Mouse (Mus musculus): ENCODE data around the gene C1qbp. TPM values are rescaled to one million over a fixed set of nuclear protein-coding genes. Genes with fewer than 3 reads are reported as not detected.

The C1qbp gene
- polyA plus RNA-seq, 1 experiment, result 190 TPM

DNA sequence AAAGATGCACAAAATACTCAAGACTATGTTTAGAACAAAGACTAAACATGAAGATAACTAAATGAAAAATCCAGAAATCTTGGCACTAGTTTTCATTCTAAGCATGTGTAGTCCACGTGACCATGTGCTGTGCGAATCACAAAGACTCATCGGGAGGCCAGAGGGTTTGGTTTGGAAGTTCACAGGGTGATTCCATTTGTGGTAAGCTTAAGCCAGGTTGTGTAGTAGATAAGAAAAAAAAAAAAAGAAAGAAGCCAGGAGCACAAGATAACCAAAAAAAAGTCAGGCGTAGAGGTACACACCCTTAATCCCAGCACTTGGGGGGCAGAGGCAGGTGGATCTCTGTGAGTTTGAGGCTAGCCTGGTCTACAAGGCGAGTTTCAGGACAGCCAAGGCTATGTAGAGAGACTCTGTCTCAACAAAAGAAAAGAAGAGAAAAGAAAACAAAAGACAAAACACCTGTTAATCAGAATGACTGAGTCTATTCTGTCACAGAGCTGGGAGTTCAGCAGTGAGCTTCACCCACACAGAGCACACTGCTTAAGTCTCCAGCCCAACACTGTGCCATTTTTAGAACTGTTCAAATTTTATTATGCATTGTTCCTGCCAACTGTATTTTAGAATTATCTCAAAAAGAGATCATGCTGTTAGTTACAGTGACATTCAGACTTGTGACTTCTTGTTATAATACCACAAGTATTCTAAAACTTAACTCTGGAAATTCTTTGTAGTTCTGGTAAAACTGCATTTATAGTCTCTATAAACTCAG, 21.9 kb downstream of the C1qbp start:
- H3K4me1 ChIP-seq (ENCODE audit: control insufficient read depth, insufficient read depth, insufficient read length, low read length), result no peaks in the 10 kb centered on the region
- H3K27ac ChIP-seq (replicated peaks; ENCODE audit: low read depth, low read length), result no peak overlapping the region
- H3K4me3 ChIP-seq (ENCODE audit: insufficient read depth, low read depth, low read length), result no peak overlapping the region

DNA sequence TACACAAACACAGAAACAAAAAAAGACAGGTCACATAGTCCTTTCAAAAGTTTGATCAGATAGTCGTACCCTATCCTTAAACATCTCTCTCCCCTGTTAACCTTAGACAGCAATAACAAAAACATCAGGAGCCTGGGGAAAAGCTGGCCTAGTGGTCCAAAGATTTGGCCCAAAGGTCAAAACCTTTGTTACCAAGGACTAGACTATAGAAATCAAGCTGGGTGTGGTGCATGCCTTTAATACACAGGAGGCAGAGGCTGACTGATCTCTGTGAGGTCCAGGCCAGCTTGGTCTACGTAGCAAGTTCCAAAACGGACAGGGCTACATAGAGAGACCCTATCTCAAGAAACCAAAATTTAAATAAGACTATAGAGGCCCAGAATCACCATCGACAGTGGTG, 28.1 kb downstream of the C1qbp start:
- Histone ChIP-seq H3K4me3 (ENCODE audit: insufficient read depth, low read depth, low read length) (no peak overlapping the region), H3K27ac (replicated peaks; ENCODE audit: low read depth, low read length) (no peak overlapping the region), H3K4me1 (ENCODE audit: control insufficient read depth, insufficient read depth, insufficient read length, low read length) (no peaks in the 10 kb centered on the region)

DNA sequence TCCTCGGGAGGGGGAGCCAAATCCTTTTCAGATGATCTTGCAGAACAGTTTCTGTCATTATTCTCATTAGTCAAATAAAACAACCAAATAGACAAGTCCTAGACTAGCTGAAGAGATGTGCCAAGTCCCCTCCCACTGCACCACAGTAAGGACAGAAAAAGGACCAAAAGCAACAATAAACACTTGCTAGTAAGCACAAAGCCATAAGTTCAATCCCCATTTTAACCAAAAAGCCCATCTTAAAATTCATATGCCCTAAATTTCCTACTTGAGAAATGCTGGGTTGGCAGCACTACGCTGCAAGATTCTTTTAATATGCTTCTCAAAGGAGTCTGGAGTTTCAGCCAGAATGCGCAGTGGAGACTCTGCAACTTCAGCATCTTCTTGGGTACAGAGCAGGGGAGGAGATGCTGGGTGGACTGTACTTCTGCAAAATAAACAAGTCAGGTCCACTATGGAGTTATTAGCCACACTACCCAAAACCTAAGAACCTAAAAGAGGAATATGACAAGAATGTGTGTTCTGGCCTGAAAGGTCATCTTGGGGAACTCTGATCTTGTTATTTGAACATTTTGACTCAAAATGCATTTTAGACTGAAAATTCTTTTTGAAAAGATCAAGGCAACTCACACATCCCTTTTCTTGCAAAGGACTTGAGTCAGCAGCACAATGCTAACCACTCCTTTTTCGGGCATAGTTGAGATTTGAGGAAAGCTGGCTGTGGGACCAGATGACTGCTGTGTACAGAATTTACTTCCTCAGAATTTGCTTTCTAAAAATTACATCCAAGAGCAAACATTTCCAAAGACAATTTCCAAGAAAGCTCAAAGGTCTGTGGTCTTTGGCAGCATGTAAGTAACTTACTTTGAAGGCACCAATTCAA, 37.6 kb downstream of the C1qbp start:
- Histone ChIP-seq H3K4me1 (ENCODE audit: control insufficient read depth, insufficient read depth, insufficient read length, low read length) (no peaks in the 10 kb centered on the region), H3K27ac (replicated peaks; ENCODE audit: low read depth, low read length) (peak overlapping the region; percentile 44), H3K4me3 (ENCODE audit: insufficient read depth, low read depth, low read length) (no peak overlapping the region)

DNA sequence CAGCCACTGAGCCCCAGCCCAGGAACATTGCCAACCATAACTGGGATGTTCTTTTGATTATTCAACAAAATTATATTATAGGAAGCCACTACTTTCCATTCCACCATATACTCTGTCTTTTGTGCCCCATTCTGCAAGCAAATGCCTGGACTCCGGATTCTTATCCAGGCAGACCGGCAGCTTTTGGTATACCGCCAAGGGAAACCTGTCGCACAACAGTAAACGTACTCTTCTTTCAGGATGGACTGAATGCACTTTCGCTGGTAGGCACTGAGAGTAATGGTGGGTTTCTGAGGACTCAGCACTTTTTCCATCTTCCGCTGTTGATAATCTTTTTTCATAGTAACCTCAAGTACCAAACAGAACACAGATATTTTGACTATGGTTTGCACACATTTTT, 39.2 kb downstream of the C1qbp start:
- no peak overlapping the region for H3K4me3 ChIP-seq (ENCODE audit: insufficient read depth, low read depth, low read length)
- no peaks in the 10 kb centered on the region for H3K4me1 ChIP-seq (ENCODE audit: control insufficient read depth, insufficient read depth, insufficient read length, low read length)
- no peak overlapping the region for H3K27ac ChIP-seq (replicated peaks; ENCODE audit: low read depth, low read length)

DNA sequence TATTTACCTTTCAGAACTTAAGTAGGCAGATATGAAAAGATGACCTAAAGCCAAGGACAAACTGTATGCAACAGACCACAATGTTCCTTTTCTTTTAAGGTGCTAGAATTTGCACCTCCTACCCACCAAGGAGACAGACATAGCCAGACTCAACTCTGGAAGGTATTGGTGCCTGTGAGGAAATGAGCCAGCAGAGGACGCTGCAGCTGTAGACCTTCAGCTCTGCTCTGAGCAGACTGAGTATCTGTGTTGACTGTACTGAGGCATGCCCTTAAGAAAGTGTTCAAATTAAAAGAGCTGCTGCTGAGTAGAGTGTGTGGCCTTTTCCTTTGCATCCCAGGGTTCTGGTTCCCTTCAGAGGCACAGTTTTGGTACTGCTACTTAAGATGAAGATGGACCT, 40.2 kb downstream of the C1qbp start:
- Histone ChIP-seq H3K27ac (replicated peaks; ENCODE audit: low read depth, low read length) (no peak overlapping the region), H3K4me3 (ENCODE audit: insufficient read depth, low read depth, low read length) (no peak overlapping the region), H3K4me1 (ENCODE audit: control insufficient read depth, insufficient read depth, insufficient read length, low read length) (no peaks in the 10 kb centered on the region)

DNA sequence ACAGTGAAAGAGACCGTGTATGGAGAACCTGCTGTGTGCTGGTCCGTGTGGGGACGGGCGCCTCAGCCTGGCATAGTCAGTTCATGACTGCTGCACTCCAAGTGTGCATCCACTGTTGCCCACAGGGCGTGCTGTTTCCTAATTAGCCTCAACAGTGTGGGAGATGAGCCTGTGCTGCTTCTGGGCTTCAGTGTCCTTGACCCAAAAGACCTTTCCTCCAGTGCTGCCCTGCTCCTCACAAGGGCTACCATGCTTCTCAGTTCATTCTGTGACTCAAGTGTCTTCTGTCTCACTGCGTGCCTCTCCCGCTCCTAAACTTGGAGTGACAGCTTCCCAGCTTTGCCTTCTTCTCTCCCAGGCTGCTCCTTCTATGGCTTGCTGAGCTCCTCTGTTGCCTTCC, 47.5 kb downstream of the C1qbp start:
- Histone ChIP-seq H3K27ac (replicated peaks; ENCODE audit: low read depth, low read length) (no peak overlapping the region), H3K4me3 (ENCODE audit: insufficient read depth, low read depth, low read length) (no peak overlapping the region), H3K4me1 (ENCODE audit: control insufficient read depth, insufficient read depth, insufficient read length, low read length) (no peaks in the 10 kb centered on the region)

DNA sequence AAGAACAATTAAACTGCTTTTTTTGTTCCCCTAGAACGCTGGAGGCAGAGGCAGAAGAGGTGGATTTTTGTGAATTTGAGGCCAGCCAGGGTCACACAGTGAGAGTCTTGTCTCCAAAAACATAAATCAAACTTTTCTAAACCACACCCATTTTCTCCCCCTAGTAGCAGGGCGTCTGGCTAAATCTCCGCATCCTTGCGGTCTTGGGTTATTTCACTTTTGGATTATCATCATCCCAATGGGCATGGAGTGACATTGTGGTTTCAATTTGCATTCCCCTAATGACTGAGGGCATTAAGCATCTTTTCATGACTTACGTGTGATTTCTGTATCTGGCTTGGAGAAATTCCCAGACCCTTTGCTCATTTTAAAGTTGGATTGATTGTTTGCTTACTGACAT, 51.4 kb downstream of the C1qbp start:
- no peak overlapping the region for H3K4me3 ChIP-seq (ENCODE audit: insufficient read depth, low read depth, low read length)
- no peak overlapping the region for H3K27ac ChIP-seq (replicated peaks; ENCODE audit: low read depth, low read length)
- no peaks in the 10 kb centered on the region for H3K4me1 ChIP-seq (ENCODE audit: control insufficient read depth, insufficient read depth, insufficient read length, low read length)

Other genes with a start within 250 kb of the C1qbp start
- 3.5 and 5.5 TPM in 2 replicates for gene Zfp3, start 218.8 kb downstream of the C1qbp start, polyA plus RNA-seq (2012; ENCODE audit: insufficient read depth, insufficient read length, missing spikeins)
- gene Scimp, start 170.4 kb downstream of the C1qbp start, polyA plus RNA-seq (2012; ENCODE audit: insufficient read depth, insufficient read length, missing spikeins), result not detected in 2 replicates
- gene Rabep1, start 138.2 kb downstream of the C1qbp start, polyA plus RNA-seq (2012; ENCODE audit: insufficient read depth, insufficient read length, missing spikeins), result 20.5 and 22.8 TPM in 2 replicates
- gene Nup88, start 13.1 kb downstream of the C1qbp start, polyA plus RNA-seq (2012; ENCODE audit: insufficient read depth, insufficient read length, missing spikeins), result 38.2 and 45.9 TPM in 2 replicates
- 16.5 and 23.7 TPM in 2 replicates for gene Rpain, start 12.8 kb downstream of the C1qbp start, polyA plus RNA-seq (2012; ENCODE audit: insufficient read depth, insufficient read length, missing spikeins)
- 6.9 and 10.0 TPM in 2 replicates for gene Dhx33, start 21.4 kb upstream of the C1qbp start, polyA plus RNA-seq (2012; ENCODE audit: insufficient read depth, insufficient read length, missing spikeins)
- gene Mis12, start 36.6 kb upstream of the C1qbp start, polyA plus RNA-seq (2012; ENCODE audit: insufficient read depth, insufficient read length, missing spikeins), result 6.8 and 13.4 TPM in 2 replicates
- gene Derl2, start 36.8 kb upstream of the C1qbp start, polyA plus RNA-seq (2012; ENCODE audit: insufficient read depth, insufficient read length, missing spikeins), result 45.4 and 48.1 TPM in 2 replicates
- gene 6330403K07Rik, start 50.5 kb upstream of the C1qbp start, polyA plus RNA-seq (2012; ENCODE audit: insufficient read depth, insufficient read length, missing spikeins), result not detected in 2 replicates
- 0.42 TPM in 1 of 2 replicates, not detected in the other for gene Nlrp1a, start 161.7 kb upstream of the C1qbp start, polyA plus RNA-seq (2012; ENCODE audit: insufficient read depth, insufficient read length, missing spikeins)
- gene Nlrp1b, start 247.7 kb upstream of the C1qbp start, polyA plus RNA-seq (2012; ENCODE audit: insufficient read depth, insufficient read length, missing spikeins), result 0.38 and 0.40 TPM in 2 replicates

All from brown adipose tissue, adult 24 weeks (tissue).